Mouse (Mus musculus) embryonic facial prominence, embryonic 13.5 days (tissue): ENCODE measurements around the gene Syt15. TPM values are rescaled to one million over a fixed set of nuclear protein-coding genes. Genes with fewer than 3 reads are reported as not detected.
A peak's percentile ranks its signal among the peaks of the same experiment; 100 is the strongest.
"Not testable (repeated sequence)": the region's sequence is repeated elsewhere in the genome, so short reads cannot be mapped to it uniquely, and the experiment has no call there.

Source experiments
- ATAC-seq: fragments of 200-750 bp; cut with Nextera tagmentation; 2 replicates; pipeline ENCODE4 v1.8.0; 2017; ENCODE audit warnings: low read depth; ENCODE audit not compliant: insufficient number of reproducible peaks, insufficient read depth, low FRiP score, low TSS enrichment
- H3K27ac ChIP-seq: fragments of 300-500 bp; sonication (generic); 2 replicates; pipeline ENCODE4 v1.5.1; 2015; ENCODE audit warnings: moderate library complexity, mild to moderate bottlenecking, inconsistent platforms
- H3K27me3 ChIP-seq: fragments of 300-500 bp; sonication (generic); 2 replicates; pipeline ENCODE4 v1.6.1; 2015; ENCODE audit warnings: mild to moderate bottlenecking, inconsistent platforms
- H3K36me3 ChIP-seq: fragments of 300-500 bp; sonication (generic); 2 replicates; pipeline ENCODE4 v1.6.1; 2015; ENCODE audit warnings: mild to moderate bottlenecking, inconsistent platforms
- H3K4me1 ChIP-seq: fragments of 300-500 bp; sonication (generic); 2 replicates; pipeline ENCODE4 v1.6.1; 2015; ENCODE audit warnings: inconsistent platforms
- H3K4me2 ChIP-seq: fragments of 300-500 bp; sonication (generic); 2 replicates; pipeline ENCODE4 v1.6.1; 2015; ENCODE audit warnings: moderate library complexity, mild to moderate bottlenecking, inconsistent platforms
- H3K4me3 ChIP-seq: fragments of 300-500 bp; sonication (generic); 2 replicates; pipeline ENCODE4 v1.5.1; 2015; ENCODE audit warnings: mild to moderate bottlenecking, inconsistent platforms
- H3K9ac ChIP-seq: fragments of 300-500 bp; sonication (generic); 2 replicates; pipeline ENCODE4 v1.6.1; 2015; ENCODE audit warnings: mild to moderate bottlenecking, inconsistent platforms
- H3K9me3 ChIP-seq: fragments of 300-500 bp; sonication (generic); 2 replicates; pipeline ENCODE4 v1.6.1; 2016; ENCODE audit warnings: inconsistent platforms
- WGBS: fragments of 180-500 bp; shearing (Covaris S2); methylation state at CpG from one replicate; pipeline ENCODE4 v1.1.7; 2015; ENCODE audit warnings: mixed read lengths; 5-methylcytosine and 5-hydroxymethylcytosine counted together
- polyA plus RNA-seq: library from polyadenylated mRNA; unstranded; fragments of >200 nt; fragmentation: Nextera tagmentation; extraction: Ambion mirVana; gene quantifications from 2 replicates; pipeline ENCODE4 v1.2.1, GENCODE M21; 2015

The Syt15 gene
- polyA plus RNA-seq, 1 experiment from 2014 or later = 0.30 TPM

DNA sequence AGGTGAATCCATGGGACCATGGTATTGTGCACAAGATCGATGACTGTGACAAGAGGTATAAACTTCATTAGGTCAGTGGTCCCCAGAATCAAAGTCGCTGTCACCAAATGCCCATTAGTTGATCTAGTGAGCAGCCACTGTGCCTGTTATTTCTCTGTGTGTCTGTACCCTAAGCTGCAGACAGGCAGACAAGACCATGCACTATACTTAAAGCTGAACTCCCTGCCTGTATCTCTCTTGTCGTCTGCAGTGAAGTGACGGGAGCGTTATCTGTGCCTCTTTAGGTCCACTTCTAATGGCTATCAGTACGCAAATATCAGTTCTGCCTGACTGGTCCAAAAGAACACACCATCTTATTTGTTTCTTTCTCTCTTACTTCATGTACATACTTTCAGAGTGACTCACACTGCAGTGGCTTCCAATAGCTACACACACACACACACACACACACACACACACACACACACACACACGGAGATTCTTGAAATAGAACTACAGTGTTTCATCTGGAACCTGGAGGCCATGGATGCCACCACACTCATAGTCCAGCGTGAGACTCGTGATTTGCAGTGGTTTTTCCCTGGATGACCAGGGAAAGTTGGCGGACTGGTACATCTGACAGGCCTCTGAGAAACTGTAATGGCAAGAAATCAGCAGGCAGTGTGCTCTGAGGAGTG, 9.6 kb downstream of the Syt15 start:
- H3K9ac ChIP-seq = no peak overlapping the region
- H3K36me3 ChIP-seq = no peaks in the 10 kb centered on the region
- no peaks in the 10 kb centered on the region for H3K27me3 ChIP-seq
- no peaks in the 10 kb centered on the region for H3K9me3 ChIP-seq
- no peak overlapping the region for H3K4me3 ChIP-seq
- H3K27ac ChIP-seq = no peak overlapping the region
- no peaks in the 10 kb centered on the region for H3K4me1 ChIP-seq
- H3K4me2 ChIP-seq = no peak overlapping the region
- no peak for ATAC-seq
- 88% methylated on average over 10 of the region's 10 CpGs for WGBS

DNA sequence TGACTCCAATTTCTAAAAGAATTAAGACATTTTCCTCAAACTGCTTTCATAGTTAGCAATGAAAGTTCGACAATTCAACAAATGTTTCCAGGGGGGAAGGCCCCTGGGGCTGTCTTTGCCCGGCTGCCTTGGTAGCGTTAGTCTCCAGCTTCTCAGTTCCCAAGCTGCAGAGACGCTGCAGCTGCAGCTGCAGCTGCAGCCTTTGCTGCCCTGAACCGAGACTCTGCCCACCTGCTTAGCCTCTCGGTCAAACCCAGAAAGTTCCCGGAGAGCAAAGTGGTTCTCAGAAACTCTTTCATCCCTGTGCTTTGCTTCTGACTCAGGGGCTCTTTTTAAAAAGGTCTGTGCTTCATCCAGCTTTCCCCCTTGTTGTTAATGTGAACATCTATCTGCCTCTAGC, 12.9 kb downstream of the Syt15 start:
- Histone ChIP-seq H3K4me3 (no peak overlapping the region), H3K9me3 (no peaks in the 10 kb centered on the region), H3K4me2 (no peak overlapping the region), H3K4me1 (peaks cover 14% of the 10 kb centered on the region; the same call in 1 of the 2 replicates), H3K27me3 (no peaks in the 10 kb centered on the region), H3K36me3 (no peaks in the 10 kb centered on the region), H3K27ac (no peak overlapping the region), H3K9ac (no peak overlapping the region)
- no peak for ATAC-seq
- 35% methylated on average over 7 of the region's 7 CpGs for WGBS

DNA sequence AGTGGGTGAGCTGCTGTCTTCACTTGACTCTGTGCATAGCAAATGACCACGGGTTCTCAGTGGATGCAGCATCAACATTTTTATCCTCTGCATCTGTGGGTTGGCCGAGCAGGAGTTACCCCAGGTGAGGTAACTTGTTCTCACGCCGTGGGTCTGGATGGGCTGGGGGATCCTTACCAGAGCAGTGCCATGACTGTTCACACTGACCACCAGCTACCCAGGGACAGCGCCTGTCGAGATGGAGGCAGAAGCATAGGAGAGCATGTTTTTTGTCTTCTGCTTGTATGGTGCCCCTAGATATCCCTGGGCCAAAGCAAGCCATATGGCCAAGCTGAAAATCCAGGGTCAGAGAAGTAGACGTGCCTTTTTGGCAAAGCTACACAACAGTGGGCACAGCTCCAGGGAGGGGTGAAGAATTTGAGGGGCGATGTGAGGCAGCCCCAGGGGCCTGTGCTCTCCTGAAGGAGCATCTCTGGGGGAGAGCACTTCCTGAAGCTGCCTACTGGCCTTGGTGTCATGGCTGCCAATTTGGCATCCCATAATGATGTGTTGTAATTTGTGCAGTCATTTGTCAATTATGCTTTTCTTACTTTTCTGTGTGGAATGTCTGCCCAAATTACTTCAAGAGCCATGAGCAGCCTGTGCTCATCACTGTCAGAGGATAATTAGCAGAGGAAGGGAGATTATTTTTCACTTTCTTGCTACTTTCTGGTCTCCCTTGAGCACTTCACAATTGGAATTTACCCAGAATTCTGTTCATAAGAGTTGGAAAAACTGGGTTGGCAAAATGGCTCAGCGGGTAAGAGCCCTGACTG, 13.7 kb downstream of the Syt15 start:
- no peaks in the 10 kb centered on the region for H3K36me3 ChIP-seq
- H3K27me3 ChIP-seq = no peaks in the 10 kb centered on the region
- no peak overlapping the region for H3K4me2 ChIP-seq
- H3K9me3 ChIP-seq = no peaks in the 10 kb centered on the region
- no peak overlapping the region for H3K27ac ChIP-seq
- H3K4me1 ChIP-seq = peaks cover 14% of the 10 kb centered on the region; the same call in 1 of the 2 replicates
- ATAC-seq = no peak
- no peak overlapping the region for H3K9ac ChIP-seq
- 75% methylated on average over 9 of the region's 9 CpGs for WGBS
- H3K4me3 ChIP-seq = no peak overlapping the region

DNA sequence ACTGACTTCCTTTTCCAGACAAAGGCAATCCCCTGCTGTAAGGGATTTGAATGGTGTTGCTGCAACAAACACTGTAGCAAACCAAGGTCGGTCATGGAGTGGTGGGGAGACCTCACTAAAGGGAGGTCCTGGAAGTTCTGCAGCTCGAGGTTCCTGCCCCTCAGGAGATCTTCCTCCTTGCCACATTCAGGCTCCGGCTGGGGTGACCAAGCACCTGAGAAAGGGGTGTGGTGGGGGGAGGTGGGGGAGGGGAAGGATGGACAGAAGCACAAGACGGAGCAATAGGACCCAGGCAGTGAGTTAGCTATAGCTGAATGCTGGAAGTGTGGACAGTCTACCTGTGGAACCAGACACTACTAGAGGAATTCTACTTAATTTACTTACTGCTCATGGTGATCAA, 14.5 kb downstream of the Syt15 start:
- H3K27me3 ChIP-seq = no peaks in the 10 kb centered on the region
- 50% methylated on average over 4 of the region's 4 CpGs for WGBS
- no peak overlapping the region for H3K27ac ChIP-seq
- 0 out of 2 replicates have a peak, but pooled peaks cover 4% of the 10 kb centered on the region for H3K36me3 ChIP-seq
- no peak for ATAC-seq
- H3K9me3 ChIP-seq = no peaks in the 10 kb centered on the region
- H3K4me3 ChIP-seq = no peak overlapping the region
- H3K4me2 ChIP-seq = no peak overlapping the region
- H3K4me1 ChIP-seq = peaks cover 14% of the 10 kb centered on the region; the same call in 1 of the 2 replicates
- no peak overlapping the region for H3K9ac ChIP-seq

DNA sequence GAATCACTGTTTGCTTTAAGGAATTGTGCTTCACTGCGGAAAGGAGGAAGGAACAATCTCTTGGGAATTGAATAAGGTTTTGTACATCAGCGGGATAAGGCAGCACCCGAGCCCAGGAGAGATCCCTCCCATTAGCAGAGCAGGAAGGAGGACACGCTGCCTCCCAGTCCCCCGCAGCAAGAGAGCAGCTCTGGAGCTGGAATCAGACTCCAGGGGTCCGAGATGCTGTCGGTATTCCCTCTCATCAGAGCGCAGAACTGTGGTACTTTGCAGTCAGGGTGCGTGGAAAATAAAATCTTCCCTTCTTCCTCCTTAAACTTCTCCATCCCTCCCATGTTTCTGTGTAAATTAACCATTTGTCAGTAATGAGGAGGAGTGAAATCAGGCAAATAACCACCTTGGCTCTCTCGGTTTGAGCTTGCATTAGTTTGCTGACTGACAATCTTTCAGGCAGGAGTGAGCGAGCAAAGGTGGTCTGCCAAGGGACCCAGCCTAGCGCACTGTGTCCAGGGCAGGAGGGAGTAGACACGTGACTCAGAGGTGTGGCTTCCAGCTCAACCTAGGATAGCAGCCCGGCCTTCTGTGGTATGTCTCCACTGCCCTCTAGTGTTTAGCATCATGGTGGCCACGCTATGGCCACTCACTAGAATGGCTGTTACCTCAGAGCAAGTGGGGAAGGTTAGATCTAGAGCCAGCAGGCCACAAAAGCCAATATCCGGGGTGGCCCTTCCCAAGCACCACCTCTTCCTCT, 15.4 kb downstream of the Syt15 start:
- peak; percentile 92 for ATAC-seq
- no peak overlapping the region for H3K27ac ChIP-seq
- H3K4me3 ChIP-seq = peak overlapping the region; percentile 31
- H3K36me3 ChIP-seq = 0 out of 2 replicates have a peak, but pooled peaks cover 4% of the 10 kb centered on the region
- H3K4me1 ChIP-seq = peaks cover 14% of the 10 kb centered on the region; the same call in 1 of the 2 replicates
- peak overlapping the region; percentile 54; the same call in 1 of the 2 replicates for H3K9ac ChIP-seq
- no peaks in the 10 kb centered on the region for H3K9me3 ChIP-seq
- 6% methylated on average over 16 of the region's 16 CpGs for WGBS
- H3K4me2 ChIP-seq = peak overlapping the region; percentile 62
- no peaks in the 10 kb centered on the region for H3K27me3 ChIP-seq

DNA sequence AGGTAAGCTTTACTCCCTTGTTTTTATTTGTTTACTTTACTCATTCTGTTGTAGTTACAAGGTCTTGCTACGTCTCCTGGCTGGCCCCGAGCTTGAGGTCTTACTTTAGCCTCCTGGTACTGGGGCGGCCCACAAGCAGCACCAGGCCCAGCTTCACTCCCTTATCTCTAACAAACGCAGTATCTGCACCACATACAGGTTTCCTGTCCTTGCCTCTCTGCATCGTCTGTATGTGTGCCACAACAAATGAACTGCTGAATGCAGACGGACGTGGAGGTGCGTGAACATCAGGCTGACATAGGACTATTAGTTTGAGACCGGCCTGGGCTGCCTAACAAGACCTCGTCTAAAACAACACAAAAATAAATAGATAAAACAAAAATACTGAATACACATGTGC, 20.9 kb downstream of the Syt15 start:
- peaks cover 7% of the 10 kb centered on the region; the same call in 1 of the 2 replicates for H3K4me1 ChIP-seq
- peaks cover 4% of the 10 kb centered on the region; the same call in 1 of the 2 replicates for H3K36me3 ChIP-seq
- no peak overlapping the region for H3K9ac ChIP-seq
- WGBS = 85% methylated on average over 10 of the region's 10 CpGs
- no peaks in the 10 kb centered on the region for H3K9me3 ChIP-seq
- no peaks in the 10 kb centered on the region for H3K27me3 ChIP-seq
- no peak overlapping the region for H3K27ac ChIP-seq
- no peak for ATAC-seq
- no peak overlapping the region for H3K4me3 ChIP-seq
- no peak overlapping the region for H3K4me2 ChIP-seq

DNA sequence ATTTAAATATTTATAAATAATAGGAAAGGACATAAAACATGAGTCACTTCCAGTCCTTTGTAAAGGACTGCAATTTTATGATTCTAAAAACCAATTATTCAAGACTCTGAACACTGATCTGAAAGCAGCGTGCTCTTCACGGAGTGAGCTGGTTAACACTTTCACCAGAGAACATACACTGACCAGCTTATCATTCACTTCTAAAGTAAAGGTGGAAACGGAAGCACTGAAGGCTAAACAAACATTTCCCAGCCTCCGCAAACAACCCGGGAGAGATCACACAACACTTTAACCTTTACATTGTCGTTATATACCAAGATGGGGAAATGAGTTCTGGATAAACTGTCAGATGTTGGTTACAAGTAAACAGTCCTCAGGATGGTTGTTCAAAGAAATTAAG, 21.3 kb downstream of the Syt15 start:
- WGBS = 89% methylated on average over 6 of the region's 6 CpGs

DNA sequence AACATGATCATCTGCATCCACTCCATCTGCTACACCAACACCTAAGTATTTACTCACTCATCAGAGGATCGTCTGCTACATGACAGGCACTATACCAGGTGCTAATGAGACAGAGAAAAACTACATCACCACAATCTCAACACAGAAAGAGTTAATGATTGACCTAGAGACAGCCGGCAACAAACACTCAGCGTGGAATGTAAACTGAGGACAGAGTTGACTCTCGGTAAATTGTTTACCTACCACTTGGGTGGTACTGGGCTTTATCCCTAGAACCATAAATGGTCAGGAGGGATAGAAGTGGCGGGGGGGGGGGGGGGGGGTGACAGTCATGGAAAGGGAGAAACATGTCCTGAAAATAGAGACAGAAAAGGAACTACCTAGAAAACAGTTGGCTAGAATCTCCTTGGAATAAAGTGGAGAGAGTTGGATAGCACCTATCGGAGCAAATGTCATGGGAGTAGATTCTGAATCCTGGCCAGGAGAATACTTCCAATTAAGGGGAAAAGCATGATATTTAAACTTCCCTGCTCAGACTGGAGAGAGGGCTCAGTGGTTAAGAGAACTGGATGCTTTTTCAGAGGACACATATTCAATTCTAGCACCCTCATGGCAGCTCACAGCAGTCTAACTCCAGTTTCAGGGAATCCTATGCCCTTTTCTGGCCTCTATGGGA, 33.2 kb downstream of the Syt15 start:
- WGBS = 76% methylated on average over 5 of the region's 6 CpGs
- Histone ChIP-seq H3K4me3 (no peak overlapping the region), H3K27ac (no peak overlapping the region), H3K4me2 (no peak overlapping the region), H3K9me3 (no peaks in the 10 kb centered on the region), H3K4me1 (no peaks in the 10 kb centered on the region), H3K36me3 (no peaks in the 10 kb centered on the region), H3K9ac (no peak overlapping the region), H3K27me3 (no peaks in the 10 kb centered on the region)
- ATAC-seq = no peak

More for the DNA sequence above, 21.3 kb downstream of the Syt15 start:
- Histone ChIP-seq H3K27me3 (no peaks in the 10 kb centered on the region), H3K9me3 (no peaks in the 10 kb centered on the region), H3K36me3 (peaks cover 4% of the 10 kb centered on the region; the same call in 1 of the 2 replicates), H3K4me2 (no peak overlapping the region), H3K27ac (no peak overlapping the region), H3K4me3 (no peak overlapping the region), H3K4me1 (peaks cover 7% of the 10 kb centered on the region; the same call in 1 of the 2 replicates), H3K9ac (no peak overlapping the region)
- no peak for ATAC-seq

DNA sequence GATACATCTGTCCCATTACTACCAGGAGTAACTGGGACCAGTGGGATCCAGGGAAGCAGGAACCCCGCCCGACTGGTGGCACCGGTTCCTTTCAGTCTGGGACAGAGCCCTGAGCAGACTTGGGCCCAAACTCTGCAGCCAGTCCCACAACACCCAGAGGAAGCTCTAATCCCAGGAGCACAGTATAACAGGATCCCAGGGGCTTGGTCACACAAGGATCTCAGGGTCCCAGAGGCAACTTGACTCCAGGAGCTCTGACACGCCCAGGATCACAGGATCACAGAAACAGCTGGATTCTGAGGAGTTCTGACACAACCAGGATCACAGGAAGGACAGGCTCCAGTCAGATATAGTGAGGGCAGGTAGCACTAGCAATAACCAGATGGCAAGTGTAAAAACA, 33.9 kb downstream of the Syt15 start:
- no peak overlapping the region for H3K4me3 ChIP-seq
- no peaks in the 10 kb centered on the region for H3K27me3 ChIP-seq
- H3K4me1 ChIP-seq = no peaks in the 10 kb centered on the region
- no peak overlapping the region for H3K4me2 ChIP-seq
- no peak overlapping the region for H3K9ac ChIP-seq
- WGBS = 82% methylated on average over 4 of the region's 4 CpGs
- ATAC-seq = no peak
- no peaks in the 10 kb centered on the region for H3K36me3 ChIP-seq
- H3K27ac ChIP-seq = no peak overlapping the region
- no peaks in the 10 kb centered on the region for H3K9me3 ChIP-seq

DNA sequence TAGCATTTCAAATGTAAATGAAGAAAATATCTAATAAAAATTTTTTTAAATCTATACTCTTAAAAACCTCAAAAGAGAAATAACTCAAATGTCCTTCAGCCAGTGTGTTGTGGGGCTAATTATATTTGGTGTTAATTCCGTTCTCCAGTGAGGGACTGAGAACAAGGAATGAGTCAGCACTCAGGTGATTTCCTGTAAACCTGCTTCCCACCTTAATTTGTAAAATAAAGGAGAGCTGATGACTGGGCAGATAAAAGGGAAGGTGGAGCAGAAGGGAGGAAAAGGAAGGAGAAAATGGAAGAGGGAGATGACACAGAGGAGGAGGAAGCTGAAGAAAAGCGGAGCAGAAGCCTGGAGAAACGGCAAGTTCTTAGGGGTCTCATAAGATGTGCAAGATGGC, 39.1 kb downstream of the Syt15 start:
- H3K9ac ChIP-seq, ATAC-seq: not testable (repeated sequence)
- 62% methylated on average over 3 of the region's 3 CpGs for WGBS

DNA sequence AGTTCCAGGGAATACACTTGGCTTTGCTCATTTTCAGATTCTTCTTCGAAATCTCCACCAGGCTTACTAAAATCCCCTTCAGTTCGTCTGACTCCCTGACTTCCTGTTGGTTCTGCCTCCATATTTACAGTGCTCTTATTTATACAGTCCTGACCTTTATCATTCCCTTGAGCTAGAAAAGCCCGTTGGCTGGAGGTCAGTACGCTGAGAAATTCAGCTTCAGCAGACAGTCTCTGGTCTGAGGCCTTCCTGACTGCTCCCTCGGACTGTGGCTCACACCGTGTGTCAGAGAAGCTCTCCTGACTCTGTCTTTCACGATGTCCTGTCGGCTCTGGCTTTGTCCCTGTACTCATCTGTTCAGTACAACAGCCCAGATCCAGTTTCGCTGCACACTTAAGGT, 48.7 kb downstream of the Syt15 start:
- no peaks in the 10 kb centered on the region for H3K27me3 ChIP-seq
- no peak overlapping the region for H3K27ac ChIP-seq
- ATAC-seq = no peak
- no peaks in the 10 kb centered on the region for H3K9me3 ChIP-seq
- H3K9ac ChIP-seq = no peak overlapping the region
- no peak overlapping the region for H3K4me2 ChIP-seq
- no peak overlapping the region for H3K4me3 ChIP-seq
- H3K36me3 ChIP-seq = no peaks in the 10 kb centered on the region
- H3K4me1 ChIP-seq = no peaks in the 10 kb centered on the region
- 70% methylated on average over 9 of the region's 9 CpGs for WGBS

More for the DNA sequence above, 39.1 kb downstream of the Syt15 start:
- H3K27me3 ChIP-seq, H3K36me3 ChIP-seq, H3K4me1 ChIP-seq, H3K4me2 ChIP-seq, H3K27ac ChIP-seq, H3K9me3 ChIP-seq, H3K4me3 ChIP-seq: not testable (repeated sequence)
